Mouse (Mus musculus): ENCODE measurements around the gene Ovol1. TPM values are rescaled to one million over a fixed set of nuclear protein-coding genes. Genes with fewer than 3 reads are reported as not detected.

Gene Ovol1
- polyA plus RNA-seq, 1 experiment = 5.1 TPM

GRCm38 (mm10) chr19:5518721-5519120 is 41.7 kb downstream of the Ovol1 start:
- no peak for DNase-seq (ENCODE audit: low spot score)

- no peak for DNase-seq (ENCODE audit: low spot score)
These were observed 43.4 kb downstream of the Ovol1 start for GRCm38 (mm10) chr19:5516906-5517505.

GRCm38 (mm10) chr19:5515840-5516777 is 44.3 kb downstream of the Ovol1 start:
- no peak for DNase-seq (ENCODE audit: low spot score)

GRCm38 (mm10) chr19:5513005-5513349 is 47.5 kb downstream of the Ovol1 start:
- DNase-seq (ENCODE audit: low spot score) = no peak

GRCm38 (mm10) chr19:5512091-5513004 is 48.1 kb downstream of the Ovol1 start:
- no peak for DNase-seq (ENCODE audit: low spot score)

- DNase-seq (ENCODE audit: low spot score) = no peak
These were observed 49.3 kb downstream of the Ovol1 start for GRCm38 (mm10) chr19:5511074-5511632.

GRCm38 (mm10) chr19:5510031-5511026 is 50.1 kb downstream of the Ovol1 start, which contains the start of gene Snx32:
Gene Snx32, minus strand, starts transcription at chr19:5510538.
- DNase-seq (ENCODE audit: low spot score) = peak; percentile 89

- DNase-seq (ENCODE audit: low spot score) = no peak
These were observed 56.8 kb downstream of the Ovol1 start, which contains the start of gene 1700020D05Rik for GRCm38 (mm10) chr19:5503687-5504086. Gene 1700020D05Rik, minus strand, starts transcription at chr19:5503787.

GRCm38 (mm10) chr19:5500330-5500875 is 60.0 kb downstream of the Ovol1 start:
- no peak for DNase-seq (ENCODE audit: low spot score)

Other genes with a start within 250 kb of the Ovol1 start
- not detected in 2 replicates for gene Catsper1, start 224.9 kb downstream of the Ovol1 start, polyA plus RNA-seq (2012; rRNA removed)
- gene Cst6, start 211.1 kb downstream of the Ovol1 start, polyA plus RNA-seq (2012; rRNA removed) = 3.6 and 4.4 TPM in 2 replicates
- 24.4 and 26.8 TPM in 2 replicates for gene Eif1ad, start 193.9 kb downstream of the Ovol1 start, polyA plus RNA-seq (2012; rRNA removed)
- 125 and 147 TPM in 2 replicates for gene Banf1, start 193.5 kb downstream of the Ovol1 start, polyA plus RNA-seq (2012; rRNA removed)
- gene Sart1, start 171.9 kb downstream of the Ovol1 start, polyA plus RNA-seq (2012; rRNA removed) = 36.7 and 51.4 TPM in 2 replicates
- gene Tsga10ip, start 158.1 kb downstream of the Ovol1 start, polyA plus RNA-seq (2012; rRNA removed) = not detected in 2 replicates
- gene Drap1, start 135.7 kb downstream of the Ovol1 start, polyA plus RNA-seq (2012; rRNA removed) = 228 and 236 TPM in 2 replicates
- gene AI837181, start 135.5 kb downstream of the Ovol1 start, polyA plus RNA-seq (2012; rRNA removed) = 65.3 and 68.9 TPM in 2 replicates
- 0.07 TPM in 1 of 2 replicates, not detected in the other for gene Fosl1, start 113.1 kb downstream of the Ovol1 start, polyA plus RNA-seq (2012; rRNA removed)
- gene Ccdc85b, start 102.8 kb downstream of the Ovol1 start, polyA plus RNA-seq (2012; rRNA removed) = 11.3 and 15.1 TPM in 2 replicates
- gene Fibp, start 100.0 kb downstream of the Ovol1 start, polyA plus RNA-seq (2012; rRNA removed) = 95.7 and 122 TPM in 2 replicates
- gene Ctsw, start 92.1 kb downstream of the Ovol1 start, polyA plus RNA-seq (2012; rRNA removed) = 2.6 and 4.0 TPM in 2 replicates
- 77.3 and 86.8 TPM in 2 replicates for gene Efemp2, start 86.7 kb downstream of the Ovol1 start, polyA plus RNA-seq (2012; rRNA removed)
- gene Mus81, start 72.2 kb downstream of the Ovol1 start, polyA plus RNA-seq (2012; rRNA removed) = 23.3 and 32.8 TPM in 2 replicates
- 669 and 714 TPM in 2 replicates for gene Cfl1, start 70.2 kb downstream of the Ovol1 start, polyA plus RNA-seq (2012; rRNA removed)
- 1.5 and 2.2 TPM in 2 replicates for gene 1700020D05Rik, start 56.9 kb downstream of the Ovol1 start, polyA plus RNA-seq (2012; rRNA removed)
- 33.0 and 37.7 TPM in 2 replicates for gene Snx32, start 50.1 kb downstream of the Ovol1 start, polyA plus RNA-seq (2012; rRNA removed)
- gene Ap5b1, start 7.4 kb upstream of the Ovol1 start, polyA plus RNA-seq (2012; rRNA removed) = 4.8 and 7.1 TPM in 2 replicates
- gene Rnaseh2c, start 41.2 kb upstream of the Ovol1 start, polyA plus RNA-seq (2012; rRNA removed) = 38.2 and 41.2 TPM in 2 replicates
- 60.1 and 67.7 TPM in 2 replicates for gene Kat5, start 49.6 kb upstream of the Ovol1 start, polyA plus RNA-seq (2012; rRNA removed)
- 58.3 and 64.0 TPM in 2 replicates for gene Rela, start 76.8 kb upstream of the Ovol1 start, polyA plus RNA-seq (2012; rRNA removed)
- 17.3 and 19.6 TPM in 2 replicates for gene Sipa1, start 103.1 kb upstream of the Ovol1 start, polyA plus RNA-seq (2012; rRNA removed)
- gene Map3k11, start 128.1 kb upstream of the Ovol1 start, polyA plus RNA-seq (2012; rRNA removed) = 19.9 and 22.0 TPM in 2 replicates
- 40.5 and 53.5 TPM in 2 replicates for gene Pcnx3, start 128.3 kb upstream of the Ovol1 start, polyA plus RNA-seq (2012; rRNA removed)
- gene Kcnk7, start 143.7 kb upstream of the Ovol1 start, polyA plus RNA-seq (2012; rRNA removed) = 0.13 and 0.25 TPM in 2 replicates
- 97.4 and 116 TPM in 2 replicates for gene Ehbp1l1, start 165.7 kb upstream of the Ovol1 start, polyA plus RNA-seq (2012; rRNA removed)
- 66.3 and 79.4 TPM in 2 replicates for gene Fam89b, start 169.0 kb upstream of the Ovol1 start, polyA plus RNA-seq (2012; rRNA removed)
- gene Ltbp3, start 180.3 kb upstream of the Ovol1 start, polyA plus RNA-seq (2012; rRNA removed) = 132 and 164 TPM in 2 replicates
- 104 and 123 TPM in 2 replicates for gene Scyl1, start 210.8 kb upstream of the Ovol1 start, polyA plus RNA-seq (2012; rRNA removed)